Mouse (Mus musculus) NIH3T3 (cell line): ENCODE data around the gene Trim5.
A peak's percentile ranks its signal among the peaks of the same experiment; 100 is the strongest.
"Not testable (repeated sequence)": the region's sequence is repeated elsewhere in the genome, so short reads cannot be mapped to it uniquely, and the experiment has no call there.

ENCODE experiments used
- DNase-seq: peaks from one replicate; pipeline ENCODE4 v3.0.0-alpha.2; 2012; ENCODE audit warnings: low read depth

Gene Trim5

GRCm38 (mm10) chr7:104287576-104288443 is at the start of gene Trim5:
Trim5 (minus strand) TSS chr7:104288094.
- DNase-seq, result not testable (repeated sequence)

GRCm38 (mm10) chr7:104335547-104335946 is 47.7 kb upstream of the Trim5 start:
- DNase-seq, result not testable (repeated sequence)

- not testable (repeated sequence) for DNase-seq
These were observed 41.3 kb upstream of the Trim5 start, which contains the start of gene Trim34b for GRCm38 (mm10) chr7:104329171-104329570. Trim34b (plus strand) TSS chr7:104329471.

GRCm38 (mm10) chr7:104322028-104322427 is 34.1 kb upstream of the Trim5 start:
- no peak for DNase-seq

GRCm38 (mm10) chr7:104315369-104316080 is 27.6 kb upstream of the Trim5 start, which contains the start of gene Trim12a:
Trim12a (minus strand) TSS chr7:104315466.
- DNase-seq, result not testable (repeated sequence)

- DNase-seq, result no peak
These were observed 27.0 kb upstream of the Trim5 start for GRCm38 (mm10) chr7:104314796-104315353.

GRCm38 (mm10) chr7:104291638-104292400 is 3.9 kb upstream of the Trim5 start:
- no peak for DNase-seq

- DNase-seq, result no peak
These were observed 2.7 kb upstream of the Trim5 start for GRCm38 (mm10) chr7:104290641-104291040.

GRCm38 (mm10) chr7:104279361-104279760 is 8.5 kb downstream of the Trim5 start:
- DNase-seq, result not testable (repeated sequence)

- not testable (repeated sequence) for DNase-seq
These were observed 22.6 kb downstream of the Trim5 start for GRCm38 (mm10) chr7:104265335-104265734.

GRCm38 (mm10) chr7:104260380-104260779 is 27.5 kb downstream of the Trim5 start:
- not testable (repeated sequence) for DNase-seq

- peak; percentile 84 for DNase-seq
These were observed 43.4 kb downstream of the Trim5 start, which contains the start of gene Trim34a for GRCm38 (mm10) chr7:104244287-104245181. Trim34a (plus strand) TSS chr7:104244457.

- DNase-seq, result peak; percentile 1
These were observed 44.3 kb downstream of the Trim5 start for GRCm38 (mm10) chr7:104243616-104244015.

GRCm38 (mm10) chr7:104240857-104241256 is 47.0 kb downstream of the Trim5 start:
- DNase-seq, result no peak

GRCm38 (mm10) chr7:104231203-104231602 is 56.7 kb downstream of the Trim5 start:
- DNase-seq, result peak; percentile 63

GRCm38 (mm10) chr7:104218701-104219569 is 69.0 kb downstream of the Trim5 start, which contains the start of gene Trim6:
Trim6 (plus strand) TSS chr7:104218793.
- peak; percentile 83 for DNase-seq

GRCm38 (mm10) chr7:104217881-104218280 is 70.0 kb downstream of the Trim5 start:
- DNase-seq, result no peak

GRCm38 (mm10) chr7:104216011-104216535 is 71.8 kb downstream of the Trim5 start:
- DNase-seq, result no peak
